Mouse (Mus musculus): ENCODE data around the gene Gm14851. TPM values are rescaled to one million over a fixed set of nuclear protein-coding genes. Genes with fewer than 3 reads are reported as not detected.
"Not testable (repeated sequence)": the region's sequence is repeated elsewhere in the genome, so short reads cannot be mapped to it uniquely, and the experiment has no call there.

The Gm14851 gene
- not detected for total RNA-seq (2021)
- long read RNA-seq, experiment 1 = 0 reads
- long read RNA-seq, experiment 2 = 0 reads

DNA sequence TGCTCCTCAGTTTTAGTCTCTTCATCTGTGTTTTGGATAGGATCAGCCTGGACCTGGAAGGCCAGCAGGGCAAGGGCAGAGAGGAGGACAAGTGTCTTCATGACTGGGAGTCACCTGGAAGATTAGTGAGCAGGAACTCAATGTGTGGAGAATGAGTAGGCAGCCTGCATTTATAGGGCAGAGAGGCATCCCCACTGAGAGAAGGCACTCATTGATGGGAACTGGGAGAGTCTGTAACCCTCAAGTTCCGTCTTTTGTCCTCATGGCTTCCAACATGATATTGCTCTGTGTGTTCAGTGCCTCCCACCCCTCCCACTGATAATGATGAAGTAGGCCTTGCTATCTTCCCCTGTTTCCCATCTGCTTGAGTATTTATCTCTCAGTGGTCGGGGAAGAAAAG is at the start of gene Gm14851:
Gene Gm14851 (minus strand): TSS at position 101 of the 400 bp plus-strand sequence.
- not testable (repeated sequence) for DNase-seq (ENCODE audit: low spot score in 2 of 2)

DNA sequence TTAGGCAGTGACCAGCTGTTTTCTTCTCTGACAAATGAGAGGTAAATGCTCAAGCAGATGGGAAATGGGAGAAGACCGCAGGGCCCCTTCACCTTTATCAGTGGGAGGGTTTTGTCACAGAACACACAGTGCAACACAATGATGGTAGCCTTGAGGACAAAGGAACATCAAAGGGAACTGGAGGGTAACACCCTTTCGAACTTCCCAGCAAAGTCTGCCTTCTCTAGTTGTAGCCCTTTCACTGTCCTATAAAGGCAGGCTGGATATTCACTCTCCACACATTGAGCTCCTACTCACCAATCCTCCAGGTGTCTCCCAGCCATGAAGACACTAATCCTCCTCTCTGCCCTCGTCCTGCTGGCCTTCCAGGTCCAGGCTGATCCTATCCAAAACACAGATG is 38.5 kb upstream of the Gm14851 start, which contains the start of gene Defa30:
Gene Defa30 (plus strand): TSS at position 301 of the 400 bp plus-strand sequence.
- not testable (repeated sequence) for DNase-seq (ENCODE audit: low spot score in 2 of 2)

DNA sequence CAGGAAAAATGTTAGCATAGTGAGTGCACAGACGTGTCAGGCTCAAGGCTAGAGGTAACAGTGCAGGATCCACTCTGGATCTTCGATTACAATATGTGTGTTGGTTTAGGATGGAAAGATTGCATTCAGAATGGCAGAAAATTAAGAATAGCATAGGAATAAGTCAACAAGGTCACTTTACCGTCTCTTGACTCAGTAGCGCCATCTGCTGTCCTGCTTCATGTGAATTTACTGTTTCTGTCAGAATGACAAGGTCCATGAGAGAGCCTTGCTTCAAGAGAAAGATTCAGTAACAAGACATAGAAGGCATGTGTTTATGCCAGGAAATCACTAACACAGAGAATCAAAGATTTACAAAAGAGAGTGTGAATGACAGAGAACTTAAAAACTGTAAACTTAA is 2.7 kb downstream of the Gm14851 start:
- peak in 1 of 2 experiments; percentile 12 for DNase-seq (ENCODE audit: low spot score in 2 of 2)

DNA sequence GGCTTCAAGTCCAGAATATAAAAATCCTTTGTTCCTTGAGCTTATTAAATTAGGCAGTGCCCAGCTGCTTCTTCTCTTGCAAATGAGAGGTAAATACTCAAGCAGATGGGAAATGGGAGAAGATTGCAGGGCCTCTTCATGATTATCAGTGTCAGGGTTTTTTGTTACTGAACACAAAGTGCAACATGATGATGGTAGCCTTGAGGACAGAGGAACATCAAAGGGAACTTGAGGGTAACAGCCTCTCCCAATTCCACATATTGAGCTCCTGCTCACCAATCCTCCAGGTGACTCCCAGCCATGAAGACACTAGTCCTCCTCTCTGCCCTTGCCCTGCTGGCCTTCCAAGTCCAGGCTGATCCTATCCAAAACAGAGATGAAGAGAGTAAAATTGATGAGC is 11.7 kb downstream of the Gm14851 start, which contains the start of gene Defa25:
Gene Defa25 (plus strand): TSS at position 301 of the 400 bp plus-strand sequence.
- not testable (repeated sequence) for DNase-seq (ENCODE audit: low spot score in 2 of 2)

DNA sequence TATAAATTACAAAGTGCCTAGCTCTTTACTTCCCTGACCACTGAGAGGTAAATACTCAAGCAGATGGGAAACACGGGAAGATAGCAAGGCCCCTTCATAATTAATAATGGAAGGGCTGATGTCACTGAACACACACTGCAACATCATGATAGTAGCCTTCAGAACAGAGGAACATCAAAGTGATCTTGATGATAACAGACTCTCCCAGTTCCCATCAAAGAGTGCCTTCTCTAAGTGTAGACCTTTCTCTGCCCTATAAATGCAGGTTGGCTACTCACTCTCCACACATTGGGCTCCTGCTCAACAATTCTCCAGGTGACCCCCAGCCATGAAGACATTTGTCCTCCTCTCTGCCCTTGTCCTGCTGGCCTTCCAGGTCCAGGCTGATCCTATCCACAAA is 31.1 kb downstream of the Gm14851 start, which contains the start of gene Defa35:
Gene Defa35 (plus strand): TSS at position 301 of the 400 bp plus-strand sequence.
- not testable (repeated sequence) for DNase-seq (ENCODE audit: low spot score in 2 of 2)

DNA sequence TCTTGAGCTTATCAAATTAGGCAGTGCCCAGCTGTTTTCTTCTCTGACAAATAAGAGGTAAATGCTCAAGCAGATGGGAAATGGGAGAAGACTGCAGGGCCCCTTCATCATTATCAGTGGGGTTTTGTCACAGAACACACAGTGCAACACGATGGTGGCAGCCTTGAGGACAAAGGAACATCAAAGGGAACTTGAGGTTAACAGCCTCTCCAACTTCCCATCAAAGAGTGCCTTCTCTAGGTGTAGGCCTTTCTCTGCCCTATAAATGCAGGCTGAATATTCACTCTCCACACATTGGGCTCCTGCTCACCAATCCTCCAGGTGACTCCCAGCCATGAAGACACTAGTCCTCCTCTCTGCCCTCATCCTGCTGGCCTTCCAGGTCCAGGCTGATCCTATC is 41.1 kb downstream of the Gm14851 start, which contains the start of gene Defa23:
Gene Defa23 (plus strand): TSS at position 301 of the 400 bp plus-strand sequence.
- DNase-seq (ENCODE audit: low spot score in 2 of 2) = not testable (repeated sequence)

Other genes starting within 250 kb of the Gm14851 start
- not detected for gene Defb33, start 203.4 kb downstream of the Gm14851 start, total RNA-seq (2021)
- not detected for gene Gm15056, start 193.4 kb downstream of the Gm14851 start, total RNA-seq (2021)
- gene Gm6040, start 174.0 kb downstream of the Gm14851 start, total RNA-seq (2021) = not detected
- not detected for gene AY761185, start 151.3 kb downstream of the Gm14851 start, total RNA-seq (2021)
- not detected for gene Defa21, start 70.5 kb downstream of the Gm14851 start, total RNA-seq (2021)
- not detected for gene Defa23, start 41.0 kb downstream of the Gm14851 start, total RNA-seq (2021)
- gene Defa35, start 31.0 kb downstream of the Gm14851 start, total RNA-seq (2021) = not detected
- not detected for gene Defa25, start 11.6 kb downstream of the Gm14851 start, total RNA-seq (2021)
- gene Defa30, start 38.6 kb upstream of the Gm14851 start, total RNA-seq (2021) = not detected
- gene Defa22, start 66.2 kb upstream of the Gm14851 start, total RNA-seq (2021) = not detected
- not detected for gene Defa31, start 95.6 kb upstream of the Gm14851 start, total RNA-seq (2021)
- gene Gm15293, start 105.5 kb upstream of the Gm14851 start, total RNA-seq (2021) = not detected
- not detected for gene Gm15292, start 153.7 kb upstream of the Gm14851 start, total RNA-seq (2021)
- gene Defa27, start 219.5 kb upstream of the Gm14851 start, total RNA-seq (2021) = not detected
- gene Defa29, start 231.0 kb upstream of the Gm14851 start, total RNA-seq (2021) = not detected